Mouse (Mus musculus): ENCODE results near the gene Gdpgp1. TPM values are rescaled to one million over a fixed set of nuclear protein-coding genes. Genes with fewer than 3 reads are reported as not detected.
A peak's percentile ranks its signal among the peaks of the same experiment; 100 is the strongest.

Gene Gdpgp1
- total RNA-seq, 2 experiments from 2014 or later = 1.2 to 1.6 TPM

GRCm38 (mm10) chr7:80199851-80200587 lies 32.6 kb upstream of the Gdpgp1 start:
- no peak for DNase-seq

- DNase-seq = no peak
These were observed 32.1 kb upstream of the Gdpgp1 start for GRCm38 (mm10) chr7:80200588-80200945.

- DNase-seq = no peak
These were observed 31.6 kb upstream of the Gdpgp1 start for GRCm38 (mm10) chr7:80200963-80201539.

GRCm38 (mm10) chr7:80201888-80202540 lies 30.7 kb upstream of the Gdpgp1 start:
- no peak for DNase-seq

- DNase-seq = no peak
These were observed 29.7 kb upstream of the Gdpgp1 start for GRCm38 (mm10) chr7:80202961-80203360.

GRCm38 (mm10) chr7:80203638-80204096 lies 29.0 kb upstream of the Gdpgp1 start:
- no peak for DNase-seq

- DNase-seq = no peak
These were observed 28.3 kb upstream of the Gdpgp1 start for GRCm38 (mm10) chr7:80204362-80204761.

- DNase-seq = no peak
These were observed 27.7 kb upstream of the Gdpgp1 start for GRCm38 (mm10) chr7:80204961-80205360.

GRCm38 (mm10) chr7:80205705-80206589 lies 26.7 kb upstream of the Gdpgp1 start:
- no peak for DNase-seq

GRCm38 (mm10) chr7:80207314-80207731 lies 25.3 kb upstream of the Gdpgp1 start:
- no peak for DNase-seq

- DNase-seq = no peak
These were observed 24.5 kb upstream of the Gdpgp1 start for GRCm38 (mm10) chr7:80208026-80208642.

GRCm38 (mm10) chr7:80208738-80209430 lies 23.8 kb upstream of the Gdpgp1 start:
- peak; percentile 58 to 59 for DNase-seq

- peak; percentile 39 to 68 for DNase-seq
These were observed 23.0 kb upstream of the Gdpgp1 start for GRCm38 (mm10) chr7:80209669-80210068.

- DNase-seq = no peak
These were observed 21.7 kb upstream of the Gdpgp1 start for GRCm38 (mm10) chr7:80210982-80211381.

- DNase-seq = no peak
These were observed 19.1 kb upstream of the Gdpgp1 start for GRCm38 (mm10) chr7:80213604-80214003.

- no peak for DNase-seq
These were observed 18.2 kb upstream of the Gdpgp1 start for GRCm38 (mm10) chr7:80214459-80214858.

GRCm38 (mm10) chr7:80215398-80215797 lies 17.3 kb upstream of the Gdpgp1 start:
- peak; percentile 73 to 88 for DNase-seq

GRCm38 (mm10) chr7:80216566-80216965 lies 16.1 kb upstream of the Gdpgp1 start:
- DNase-seq = peak; percentile 76 to 89

GRCm38 (mm10) chr7:80218666-80219065 lies 14.0 kb upstream of the Gdpgp1 start:
- DNase-seq = no peak

GRCm38 (mm10) chr7:80220237-80220797 lies 12.3 kb upstream of the Gdpgp1 start:
- DNase-seq = no peak
